Mouse (Mus musculus) layer of hippocampus, adult 9-11 months (tissue): ENCODE measurements around the gene Adamts2.

ENCODE experiments used
- DNase-seq: peaks from one replicate; pipeline ENCODE4 v3.0.0; 2022

Gene Adamts2

DNA sequence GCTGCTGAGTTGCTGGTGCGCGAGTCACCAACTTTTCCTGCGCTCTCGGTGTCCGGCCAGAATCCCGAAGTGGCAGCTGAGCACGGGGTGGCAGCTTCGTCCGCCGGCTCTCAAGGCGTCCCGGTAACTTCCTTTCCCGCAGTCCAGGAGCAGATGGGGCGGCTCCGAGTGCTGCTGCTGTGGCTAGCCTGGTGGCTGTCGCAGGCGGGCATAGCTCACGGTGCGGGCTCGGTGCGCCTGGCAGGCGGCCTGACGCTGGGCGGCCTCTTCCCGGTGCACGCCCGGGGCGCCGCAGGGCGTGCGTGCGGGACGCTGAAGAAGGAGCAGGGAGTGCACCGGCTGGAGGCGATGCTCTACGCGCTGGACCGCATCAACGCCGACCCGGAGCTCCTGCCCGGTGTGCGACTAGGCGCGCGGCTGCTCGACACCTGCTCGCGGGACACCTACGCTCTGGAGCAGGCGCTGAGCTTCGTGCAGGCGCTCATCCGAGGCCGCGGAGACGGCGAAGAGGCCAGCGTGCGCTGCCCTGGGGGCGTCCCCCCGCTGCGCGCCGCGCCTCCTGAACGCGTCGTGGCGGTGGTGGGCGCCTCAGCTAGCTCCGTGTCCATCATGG is 249.2 kb downstream of the Adamts2 start:
- no peak for DNase-seq
